26 mouse cellular contexts compared by ENCODE assay signal in the genomic region with DNA sequence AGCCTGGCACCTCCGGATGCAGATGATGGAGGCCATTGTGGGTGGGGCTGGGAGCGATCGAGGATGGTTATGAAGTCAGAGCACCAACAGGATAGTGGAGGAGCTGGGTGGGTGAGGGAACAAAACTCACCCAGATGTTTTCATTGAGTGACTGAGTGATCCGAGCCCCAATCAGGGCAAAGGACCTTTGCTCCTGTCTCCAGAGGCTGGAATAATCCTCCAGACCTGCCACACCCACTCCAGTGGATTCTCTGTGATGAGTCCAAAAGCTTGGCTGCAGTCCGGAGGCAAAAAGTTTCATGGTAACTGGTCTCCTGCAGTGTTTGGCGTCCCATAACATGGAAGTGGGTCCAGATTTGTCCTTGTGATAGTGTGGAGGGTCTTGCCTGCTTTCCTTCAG. TPM values are rescaled to one million over a fixed set of nuclear protein-coding genes. Genes with fewer than 3 reads are reported as not detected.
DNase-seq lines count a peak whose midpoint lies in the region; ATAC-seq lines count a peak whose summit lies in the region.
"Had no signal": no experiment of that assay in that cellular context is flagged by ENCODE, and none has a peak within 500 bp of the region (broad histone marks: within the 10 kb centered on the region; RNA-seq: fewer than 3 reads in every experiment).

No protein-coding gene starts in this region.

- DNase-seq in kidney, adult 11 months = peak; percentile 28
- no peak for DNase-seq in kidney, adult 18-20 months
- DNase-seq in kidney, adult 9 months = peak; percentile 69
- DNase-seq in kidney, postnatal 4 days = no peak
- DNase-seq in midbrain, embryonic 11.5 days (ENCODE audit: low spot score, missing footprints) = peak; percentile 45
- DNase-seq in midbrain, embryonic 14.5 days = no peak
- peak; percentile 39 for DNase-seq in ZHBTc4 (ENCODE audit: low read depth, low spot score)
- DNase-seq in adrenal gland, postnatal 14 days = no peak
- DNase-seq: adrenal gland, adult 8-10 months; adrenal gland, postnatal 36 days; B cell, adult 2 months; cerebellum, adult 18-20 months; cerebellum, adult 9-10 months; cerebellum, postnatal 14 days; forebrain, postnatal 0 days; gastrocnemius, postnatal 25 days; heart, adult 2 months had no signal

- no peak overlapping the region for H3K27ac ChIP-seq in midbrain, embryonic 11.5 days (ENCODE audit: low read depth, low read length)
- no peak overlapping the region for H3K27ac ChIP-seq in midbrain, embryonic 14.5 days (replicated peaks; ENCODE audit: low read depth, low read length)
- H3K27ac ChIP-seq: forebrain, embryonic 10.5 days; heart, adult 2 months; hindbrain, embryonic 12.5 days; hindbrain, embryonic 15.5 days had no signal

- 84% methylated on average over 6 of the region's 6 CpGs for WGBS in midbrain, embryonic 11.5 days
- 89% methylated on average over 6 of the region's 6 CpGs for WGBS in midbrain, embryonic 14.5 days

- no peaks in the 10 kb centered on the region for H3K4me1 ChIP-seq in midbrain, embryonic 11.5 days (ENCODE audit: control insufficient read depth, insufficient read depth, low read length)
- H3K4me1 ChIP-seq in midbrain, embryonic 14.5 days (ENCODE audit: control insufficient read depth, insufficient read depth, low read length) = no peaks in the 10 kb centered on the region
- H3K4me1 ChIP-seq: forebrain, embryonic 10.5 days; hindbrain, embryonic 12.5 days; hindbrain, embryonic 15.5 days had no signal

- no peaks in the 10 kb centered on the region for H3K27me3 ChIP-seq in midbrain, embryonic 11.5 days (ENCODE audit: control insufficient read depth, insufficient read depth, low read length)
- no peaks in the 10 kb centered on the region for H3K27me3 ChIP-seq in midbrain, embryonic 14.5 days (ENCODE audit: control insufficient read depth, insufficient read depth, low read length)
- H3K27me3 ChIP-seq: hindbrain, embryonic 12.5 days; hindbrain, embryonic 15.5 days; Patski had no signal

- ATAC-seq in midbrain, embryonic 11.5 days (ENCODE audit: low FRiP score) = no peak
- ATAC-seq in midbrain, embryonic 14.5 days (ENCODE audit: low FRiP score, low TSS enrichment) = no peak
- ATAC-seq: activated CD4-positive, CD25-positive, alpha-beta regulatory T cell, adult 4 months; forebrain, embryonic 14.5 days; forebrain, postnatal 0 days; Patski had no signal

- no peak overlapping the region for H3K4me3 ChIP-seq in midbrain, embryonic 11.5 days (ENCODE audit: low read depth, low read length)
- no peak overlapping the region for H3K4me3 ChIP-seq in midbrain, embryonic 14.5 days (replicated peaks; ENCODE audit: low read depth, low read length)
- H3K4me3 ChIP-seq: forebrain, embryonic 10.5 days; heart, adult 2 months; hindbrain, embryonic 12.5 days; hindbrain, embryonic 15.5 days had no signal

- H3K4me2 ChIP-seq in midbrain, embryonic 11.5 days = no peak overlapping the region
- H3K4me2 ChIP-seq in midbrain, embryonic 14.5 days (ENCODE audit: low read length) = no peak overlapping the region
- H3K4me2 ChIP-seq: heart, embryonic 11.5 days; hindbrain, embryonic 12.5 days; hindbrain, embryonic 15.5 days had no signal

- H3K36me3 ChIP-seq in midbrain, embryonic 11.5 days (ENCODE audit: control insufficient read depth, insufficient read depth, low read length) = no peaks in the 10 kb centered on the region
- no peaks in the 10 kb centered on the region for H3K36me3 ChIP-seq in midbrain, embryonic 14.5 days (ENCODE audit: control insufficient read depth, insufficient read depth, low read length)
- H3K36me3 ChIP-seq: forebrain, embryonic 10.5 days; G1E; hindbrain, embryonic 12.5 days; hindbrain, embryonic 15.5 days had no signal

- no peak overlapping the region for H3K9ac ChIP-seq in midbrain, embryonic 11.5 days (ENCODE audit: low read length)
- H3K9ac ChIP-seq in midbrain, embryonic 14.5 days (replicated peaks; ENCODE audit: low read length) = no peak overlapping the region
- H3K9ac ChIP-seq: forebrain, postnatal 0 days; hindbrain, embryonic 12.5 days; hindbrain, embryonic 15.5 days had no signal

- no peaks in the 10 kb centered on the region for H3K9me3 ChIP-seq in midbrain, embryonic 11.5 days (ENCODE audit: control insufficient read depth, low read length)
- no peaks in the 10 kb centered on the region for H3K9me3 ChIP-seq in midbrain, embryonic 14.5 days (ENCODE audit: control insufficient read depth, low read length)
- H3K9me3 ChIP-seq: forebrain, embryonic 10.5 days; G1E; hindbrain, embryonic 12.5 days; hindbrain, embryonic 15.5 days had no signal

RNA-seq across cellular contexts. Expression of gene Mmp17, which starts 42.1 kb away (rescaled TPM):
- polyA plus RNA-seq in midbrain, embryonic 11.5 days (2014; fragmentation: Nextera tagmentation; extraction: Ambion mirVana) = 3.6 and 4.6 TPM in 2 replicates
- polyA plus RNA-seq in midbrain, embryonic 14.5 days (2014; fragmentation: Nextera tagmentation; extraction: Ambion mirVana) = 7.3 and 8.3 TPM in 2 replicates
- total RNA-seq in adrenal gland, postnatal 14 days (2021) = 1.2 and 1.7 TPM in 2 replicates

RNA-seq across cellular contexts. Expression of gene Zfp11, which starts 43.8 kb away (rescaled TPM):
- 6.1 and 8.2 TPM in 2 replicates for polyA plus RNA-seq in midbrain, embryonic 11.5 days (2014; fragmentation: Nextera tagmentation; extraction: Ambion mirVana)
- 8.4 and 10.3 TPM in 2 replicates for polyA plus RNA-seq in midbrain, embryonic 14.5 days (2014; fragmentation: Nextera tagmentation; extraction: Ambion mirVana)
- 2.9 and 3.2 TPM in 2 replicates for total RNA-seq in adrenal gland, postnatal 14 days (2021)
- total RNA-seq: CH12.LX had no signal

Comparison
In these comparisons a context has a peak if more than half of its experiments do, and no peak if none do; other contexts are left out.
1. DNase-seq: peak in kidney, adult 11 months (single experiment), kidney, adult 9 months (single experiment), midbrain, embryonic 11.5 days (single experiment) and ZHBTc4 (single experiment); none in kidney, adult 18-20 months (single experiment), kidney, postnatal 4 days (0 of 2), midbrain, embryonic 14.5 days (single experiment) and adrenal gland, postnatal 14 days (single experiment).